Mouse (Mus musculus) spleen, postnatal 10 days (tissue): ENCODE measurements at regions not wholly inside any gene's neighbourhood (a gene's known extent, or its start where the extent isn't known, plus 50 kb on each side); places are given as distances from the start of the nearest gene placed in this dataset.

Source experiments
- DNase-seq, 2 experiments: peaks; one replicate each; pipeline ENCODE4 v3.0.0; 2021 to 2022; ENCODE audit warnings: low spot score in 2 of 2

DNA sequence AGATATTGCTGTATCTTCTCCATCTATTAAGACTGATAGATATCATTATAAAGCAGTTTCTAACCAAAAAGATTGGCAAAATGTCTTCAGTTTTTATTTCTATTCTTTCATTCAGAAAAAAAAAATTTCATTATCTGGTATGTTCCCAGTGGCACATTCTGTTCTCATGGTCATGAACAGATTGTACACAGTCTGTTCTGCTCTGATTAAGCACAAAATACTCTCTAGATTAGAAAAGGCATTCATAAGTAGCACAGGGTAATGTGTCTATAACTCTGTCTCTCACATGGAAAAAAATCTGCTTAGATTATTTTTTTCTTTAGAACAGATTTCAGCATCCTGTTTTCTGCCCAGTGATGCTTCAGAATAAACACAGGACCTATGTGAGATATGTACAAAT, 306.3 kb upstream of the Gm21830 start:
- DNase-seq, result no peak

DNA sequence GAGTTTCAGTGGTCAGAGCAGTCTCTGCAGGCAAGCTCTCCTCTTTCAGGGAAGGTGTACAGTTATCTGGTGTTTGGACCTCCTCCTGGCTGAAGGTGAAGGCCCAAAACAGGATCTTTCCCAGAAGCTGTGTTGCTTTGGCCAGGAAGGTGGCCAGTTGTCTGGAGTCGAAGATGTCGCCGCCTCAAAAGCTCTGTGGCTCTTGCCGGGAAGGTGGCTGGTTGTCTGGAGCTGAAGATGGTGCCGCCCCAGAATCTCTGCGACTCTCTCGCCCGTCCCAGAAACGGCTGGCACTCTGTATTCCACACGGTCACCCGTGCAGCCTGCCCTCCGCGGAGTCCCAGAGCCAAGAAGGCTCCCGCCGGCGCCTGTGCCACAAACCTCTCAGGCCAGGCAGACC, 304.7 kb upstream of the Scn7a start:
- peak in 1 of 2 experiments; percentile 3 for DNase-seq

DNA sequence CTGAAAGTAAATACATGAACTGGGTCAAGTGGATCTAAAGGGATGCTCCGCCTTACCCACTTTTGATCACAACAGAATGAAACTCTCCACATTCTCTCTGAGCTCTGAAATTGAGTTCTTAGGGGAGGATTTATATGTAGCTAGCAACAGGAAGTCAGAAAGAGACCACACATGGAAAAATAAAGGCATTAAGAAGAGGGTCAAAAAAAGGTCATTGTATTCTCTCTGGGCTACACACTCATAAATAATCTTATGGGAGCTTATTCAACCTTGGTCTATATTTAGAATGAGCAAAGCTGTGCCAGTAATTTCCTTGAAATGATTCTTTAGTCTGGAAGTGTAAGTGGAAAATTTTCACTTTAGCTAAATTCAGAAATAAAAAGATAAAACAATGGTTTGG, 284.2 kb upstream of the Scn7a start:
- DNase-seq, result no peak
